Mouse (Mus musculus) embryo, embryonic 10.5 days (tissue): ENCODE data around the gene Olfr819.
"Not testable (repeated sequence)": the region's sequence is repeated elsewhere in the genome, so short reads cannot be mapped to it uniquely, and the experiment has no call there.

Experiments
- DNase-seq: peaks from one replicate; pipeline ENCODE4 v3.0.0-alpha.2; 2015; ENCODE audit warnings: low spot score

Olfr819 gene

GRCm38 (mm10) chr10:129967166-129967565 is at the start of gene Olfr819:
Gene Olfr819, minus strand, starts transcription at chr10:129967266.
- DNase-seq = not testable (repeated sequence)

DNA sequence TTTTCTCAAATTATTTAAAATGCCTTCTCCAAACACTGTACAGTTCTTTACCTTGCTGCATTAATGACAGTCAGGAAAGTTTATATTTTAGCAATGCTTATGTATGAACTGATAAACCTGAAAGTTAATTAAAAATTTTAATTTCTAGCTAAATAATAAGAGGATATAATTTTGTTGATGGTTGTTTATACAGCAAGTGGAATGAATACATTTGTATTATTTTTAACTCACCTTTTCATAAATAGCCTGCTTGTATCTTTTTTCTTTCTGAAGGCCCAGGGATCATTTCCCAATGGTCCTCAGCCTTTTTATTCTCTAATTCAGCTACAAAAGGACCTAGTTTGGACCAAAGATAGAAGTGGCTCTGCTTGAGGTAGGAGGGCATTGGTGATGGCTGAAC is 45.3 kb upstream of the Olfr819 start, which contains the start of gene Olfr820:
Gene Olfr820, plus strand, starts transcription at position 301 of the 400 bp plus-strand sequence.
- no peak for DNase-seq

DNA sequence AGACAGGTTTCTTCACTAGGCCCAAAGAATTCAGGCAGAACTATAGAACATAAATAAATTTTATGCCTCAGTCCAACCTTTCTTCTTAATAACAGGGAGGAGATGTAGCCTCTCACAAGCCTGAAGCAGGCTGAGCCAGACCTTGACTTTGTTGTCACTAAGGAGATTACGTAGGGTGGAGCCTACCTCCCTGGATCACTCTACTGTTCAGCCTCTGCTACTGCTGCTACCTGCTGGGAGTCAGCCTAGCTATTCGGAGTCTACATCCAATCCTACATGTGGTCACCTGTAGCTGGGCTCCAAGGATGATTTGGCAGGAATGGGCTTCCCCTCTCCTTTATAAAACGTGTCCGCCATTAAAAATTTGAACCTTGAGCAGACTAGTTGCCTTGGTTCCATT is 38.3 kb upstream of the Olfr819 start:
- not testable (repeated sequence) for DNase-seq

- not testable (repeated sequence) for DNase-seq
Observed at GRCm38 (mm10) chr10:130004104-130004503, 37.0 kb upstream of the Olfr819 start.

DNA sequence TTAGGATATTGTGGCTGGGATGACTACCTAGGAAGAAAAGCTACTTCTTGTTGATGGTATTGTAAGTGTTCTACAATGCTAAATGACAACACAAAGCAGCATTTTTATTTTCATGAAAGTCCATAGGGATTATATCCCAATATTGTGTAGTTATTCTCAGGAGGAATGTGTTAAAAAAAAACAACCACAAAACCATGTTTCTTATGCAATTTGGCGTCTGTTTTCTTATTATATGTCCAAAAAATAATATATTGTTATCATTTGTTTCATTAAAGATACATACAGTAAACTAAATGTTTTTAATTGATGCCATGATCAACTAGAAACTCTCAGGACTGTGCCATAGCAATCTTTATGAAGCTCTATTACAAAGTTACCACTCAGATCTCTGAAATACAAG is 17.9 kb upstream of the Olfr819 start, which contains the start of gene Gm10310:
Gene Gm10310, minus strand, starts transcription at position 101 of the 400 bp plus-strand sequence.
- not testable (repeated sequence) for DNase-seq

GRCm38 (mm10) chr10:129981867-129982266 is 14.8 kb upstream of the Olfr819 start:
- DNase-seq = not testable (repeated sequence)

DNA sequence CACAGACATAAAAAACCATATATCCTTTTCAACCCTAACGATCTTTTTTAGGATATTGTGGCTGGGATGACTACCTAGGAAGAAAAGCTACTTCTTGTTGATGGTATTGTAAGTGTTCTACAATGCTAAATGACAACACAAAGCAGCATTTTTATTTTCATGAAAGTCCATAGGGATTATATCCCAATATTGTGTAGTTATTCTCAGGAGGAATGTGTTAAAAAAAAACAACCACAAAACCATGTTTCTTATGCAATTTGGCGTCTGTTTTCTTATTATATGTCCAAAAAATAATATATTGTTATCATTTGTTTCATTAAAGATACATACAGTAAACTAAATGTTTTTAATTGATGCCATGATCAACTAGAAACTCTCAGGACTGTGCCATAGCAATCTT is 9.0 kb upstream of the Olfr819 start, which contains the start of gene Olfr247:
Gene Olfr247, minus strand, starts transcription at position 101 of the 400 bp plus-strand sequence.
- DNase-seq = not testable (repeated sequence)

- DNase-seq = not testable (repeated sequence)
Observed at GRCm38 (mm10) chr10:129972994-129973393, 5.9 kb upstream of the Olfr819 start.

DNA sequence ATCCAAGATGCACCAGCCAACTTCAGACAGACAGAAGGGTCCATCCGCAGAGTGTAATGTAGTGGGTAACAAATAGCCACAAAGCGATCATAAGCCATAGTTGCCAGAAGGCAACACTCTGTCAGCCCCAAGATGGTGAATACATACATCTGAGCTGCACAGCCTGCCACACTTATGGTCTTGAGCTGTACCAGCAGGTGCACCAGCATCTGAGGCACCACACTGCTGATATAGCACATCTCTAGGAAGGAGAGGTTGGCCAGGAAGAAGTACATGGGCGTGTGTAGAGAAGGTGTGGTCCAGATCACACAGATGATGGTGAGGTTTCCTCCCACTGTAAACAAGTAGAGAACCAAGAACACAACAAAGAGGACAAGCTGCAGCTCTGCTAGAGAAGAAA is 834 bp downstream of the Olfr819 start:
- DNase-seq = not testable (repeated sequence)

DNA sequence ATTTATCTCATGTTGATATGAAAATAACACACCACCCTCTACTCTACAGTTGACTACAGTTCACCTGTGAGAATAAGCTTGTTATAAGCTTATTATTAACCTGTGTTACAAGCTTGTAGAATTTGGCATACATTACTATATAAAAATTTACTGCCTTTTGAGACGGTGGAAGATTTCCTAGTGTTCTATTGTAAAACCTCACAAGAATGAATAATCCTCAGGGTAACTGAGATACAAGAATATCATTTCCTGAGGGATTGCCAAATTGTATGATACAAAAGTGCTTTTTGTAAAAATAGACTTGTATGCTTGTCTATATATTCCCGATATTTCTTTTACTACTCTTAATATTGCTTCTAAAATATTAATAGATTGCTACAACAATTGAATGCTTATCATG is 18.1 kb downstream of the Olfr819 start, which contains the start of gene Olfr818:
Gene Olfr818, minus strand, starts transcription at position 101 of the 400 bp plus-strand sequence.
- no peak for DNase-seq

- DNase-seq = no peak
Observed at GRCm38 (mm10) chr10:129915497-129915896, 51.6 kb downstream of the Olfr819 start, which contains the start of gene Olfr816. Gene Olfr816, minus strand, starts transcription at chr10:129915597.
